Mouse (Mus musculus) liver, embryonic 11.5 days (tissue): ENCODE data around the gene Spdl1. TPM values are rescaled to one million over a fixed set of nuclear protein-coding genes. Genes with fewer than 3 reads are reported as not detected.
"Not testable (repeated sequence)": the region's sequence is repeated elsewhere in the genome, so short reads cannot be mapped to it uniquely, and the experiment has no call there.

Source experiments
- ATAC-seq: fragments of 200-750 bp; cut with Nextera tagmentation; replicated peaks from 2 replicates; pipeline ENCODE4 v1.8.0; 2017; ENCODE audit warnings: moderate number of reproducible peaks, mild to moderate bottlenecking, moderate TSS enrichment, moderate library complexity; ENCODE audit not compliant: low FRiP score
- DNase-seq: peaks from one replicate; pipeline ENCODE4 v3.0.0-alpha.2; 2017; ENCODE audit warnings: low spot score
- H3K27ac ChIP-seq: fragments of 300-500 bp; sonication (generic); 2 replicates; pipeline ENCODE4 v1.5.1; 2014; ENCODE audit warnings: mild to moderate bottlenecking, low read depth, low read length, control low read depth
- H3K27me3 ChIP-seq: fragments of 300-500 bp; sonication (generic); replicated peaks from 2 replicates; pipeline ENCODE4 v1.6.1; 2014; ENCODE audit warnings: low read length, mixed read lengths; ENCODE audit not compliant: control insufficient read depth, insufficient read depth
- H3K36me3 ChIP-seq: fragments of 300-500 bp; sonication (generic); 2 replicates; pipeline ENCODE4 v1.6.1; 2014; ENCODE audit warnings: mild to moderate bottlenecking, low read length, moderate library complexity, mixed read lengths; ENCODE audit not compliant: control insufficient read depth, insufficient read depth
- H3K4me1 ChIP-seq: fragments of 300-500 bp; sonication (generic); replicated peaks from 2 replicates; pipeline ENCODE4 v1.6.1; 2014; ENCODE audit warnings: low read length, mixed read lengths; ENCODE audit not compliant: control insufficient read depth, insufficient read depth
- H3K4me2 ChIP-seq: fragments of 300-500 bp; sonication (generic); 2 replicates; pipeline ENCODE4 v1.6.1; 2014; ENCODE audit warnings: mild to moderate bottlenecking, control low read depth, moderate library complexity
- H3K4me3 ChIP-seq: fragments of 300-500 bp; sonication (generic); 2 replicates; pipeline ENCODE4 v1.5.1; 2014; ENCODE audit warnings: low read depth, low read length, control low read depth
- H3K9ac ChIP-seq: fragments of 300-500 bp; sonication (generic); 2 replicates; pipeline ENCODE4 v1.6.1; 2014; ENCODE audit warnings: low read depth, low read length, control low read depth
- H3K9me3 ChIP-seq: fragments of 300-500 bp; sonication (generic); 2 replicates; pipeline ENCODE4 v1.6.1; 2016; ENCODE audit warnings: low read length, inconsistent platforms, mixed read lengths; ENCODE audit not compliant: control insufficient read depth
- WGBS: fragments of 180-500 bp; shearing (Covaris S2); extraction: QIAGEN DNeasy Blood & Tissue Kit; methylation state at CpG from one replicate; pipeline ENCODE4 v1.1.7; 2014; 5-methylcytosine and 5-hydroxymethylcytosine counted together
- polyA plus RNA-seq: library from polyadenylated mRNA; unstranded; fragments of >200 nt; fragmentation: Nextera tagmentation; extraction: Ambion mirVana; gene quantifications from 2 replicates; pipeline ENCODE4 v1.2.1, GENCODE M21; 2014

Gene Spdl1
- polyA plus RNA-seq, 1 experiment from 2014 or later = 26.7 TPM

DNA sequence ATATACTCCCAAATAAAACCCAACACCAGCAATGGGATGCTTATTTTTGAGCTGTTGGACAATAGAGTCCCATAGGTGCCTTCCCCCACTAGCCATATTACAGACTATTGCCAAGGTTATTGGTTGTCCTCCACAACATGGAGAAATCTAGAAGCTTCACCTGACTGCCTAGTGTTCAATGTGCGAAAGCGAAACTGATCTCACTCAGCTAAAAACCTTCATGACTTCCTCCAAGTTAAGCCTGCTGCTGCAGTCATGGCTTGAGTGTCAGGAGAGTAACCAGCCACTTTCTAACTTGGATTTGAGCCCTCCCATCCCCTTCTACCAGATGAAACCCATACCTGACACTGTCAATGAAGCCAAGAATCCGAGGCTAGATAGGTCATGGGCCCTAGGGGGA is 5.6 kb downstream of the Spdl1 start:
- no peak for DNase-seq
- Histone ChIP-seq H3K4me1 (peaks cover 5% of the 10 kb centered on the region; the same call in 1 of the 2 replicates), H3K27me3 (no peaks in the 10 kb centered on the region), H3K9ac (no peak overlapping the region), H3K9me3 (no peaks in the 10 kb centered on the region), H3K27ac (no peak overlapping the region), H3K4me3 (no peak overlapping the region), H3K36me3 (peaks cover 18% of the 10 kb centered on the region; the same call in 1 of the 2 replicates), H3K4me2 (no peak overlapping the region)
- ATAC-seq = no peak
- WGBS = 93% methylated on average over 3 of the region's 3 CpGs

GRCm38 (mm10) chr11:34826940-34827339 is 6.5 kb downstream of the Spdl1 start:
- Histone ChIP-seq H3K4me1 (no peaks in the 10 kb centered on the region), H3K4me2 (no peak overlapping the region), H3K27ac (no peak overlapping the region), H3K27me3 (no peaks in the 10 kb centered on the region), H3K9me3 (no peaks in the 10 kb centered on the region), H3K9ac (no peak overlapping the region), H3K36me3 (peaks cover 24% of the 10 kb centered on the region), H3K4me3 (no peak overlapping the region)
- no peak for ATAC-seq
- 88% methylated on average over 2 of the region's 2 CpGs for WGBS
- no peak for DNase-seq

- Histone ChIP-seq H3K27ac (no peak overlapping the region), H3K27me3 (no peaks in the 10 kb centered on the region), H3K9me3 (no peaks in the 10 kb centered on the region), H3K4me1 (no peaks in the 10 kb centered on the region), H3K4me2 (no peak overlapping the region), H3K36me3 (peaks cover 20% of the 10 kb centered on the region), H3K9ac (no peak overlapping the region), H3K4me3 (no peak overlapping the region)
- 95% methylated on average over 4 of the region's 4 CpGs for WGBS
- ATAC-seq (no peak), DNase-seq (no peak)
Observed at GRCm38 (mm10) chr11:34824791-34825190, 8.7 kb downstream of the Spdl1 start.

GRCm38 (mm10) chr11:34814767-34815166 is 18.7 kb downstream of the Spdl1 start:
- Histone ChIP-seq H3K27me3 (no peaks in the 10 kb centered on the region), H3K4me3 (no peak overlapping the region), H3K9ac (no peak overlapping the region), H3K36me3 (peaks cover 17% of the 10 kb centered on the region), H3K4me1 (no peaks in the 10 kb centered on the region), H3K4me2 (no peak overlapping the region), H3K27ac (no peak overlapping the region), H3K9me3 (no peaks in the 10 kb centered on the region)
- ATAC-seq = no peak
- 26% methylated on average over 2 of the region's 2 CpGs for WGBS
- DNase-seq = no peak

- Histone ChIP-seq H3K27ac (no peak overlapping the region), H3K36me3 (peaks cover 17% of the 10 kb centered on the region), H3K27me3 (no peaks in the 10 kb centered on the region), H3K4me3 (no peak overlapping the region), H3K9me3 (no peaks in the 10 kb centered on the region), H3K9ac (no peak overlapping the region), H3K4me1 (no peaks in the 10 kb centered on the region), H3K4me2 (no peak overlapping the region)
- DNase-seq (no peak), ATAC-seq (no peak)
- 94% methylated on average over 6 of the region's 6 CpGs for WGBS
Observed at GRCm38 (mm10) chr11:34814319-34814718, 19.1 kb downstream of the Spdl1 start.

DNA sequence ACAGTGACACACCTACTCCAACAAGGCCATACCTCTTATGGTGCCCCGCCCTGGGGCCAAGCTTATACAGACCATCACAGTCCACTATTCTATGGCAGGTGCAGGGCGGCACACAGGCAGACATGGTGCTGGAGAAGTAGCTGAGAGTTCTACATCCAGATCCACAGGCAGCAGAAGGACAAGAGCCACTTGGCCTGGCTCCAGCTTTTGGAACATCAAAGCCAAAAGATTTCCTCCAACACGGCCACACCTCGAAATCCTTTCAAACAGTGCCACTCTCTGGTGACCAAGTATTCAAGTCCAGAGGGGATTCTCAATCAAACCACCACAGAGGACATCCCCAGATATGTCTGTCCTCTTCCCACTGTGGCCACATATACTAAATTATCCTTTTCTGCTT is 28.4 kb downstream of the Spdl1 start:
- not testable (repeated sequence) for H3K9me3 ChIP-seq, H3K36me3 ChIP-seq, H3K27me3 ChIP-seq, H3K9ac ChIP-seq, H3K4me1 ChIP-seq, ATAC-seq, H3K4me2 ChIP-seq, H3K4me3 ChIP-seq, DNase-seq, H3K27ac ChIP-seq
- WGBS = 86% methylated on average over 4 of the region's 4 CpGs

GRCm38 (mm10) chr11:34798066-34798465 is 35.4 kb downstream of the Spdl1 start:
- not testable (repeated sequence) for H3K4me2 ChIP-seq, H3K36me3 ChIP-seq, H3K9ac ChIP-seq, ATAC-seq, H3K4me1 ChIP-seq, DNase-seq, H3K27ac ChIP-seq, H3K4me3 ChIP-seq, H3K27me3 ChIP-seq, H3K9me3 ChIP-seq
- 56% methylated on average over 8 of the region's 8 CpGs for WGBS

DNA sequence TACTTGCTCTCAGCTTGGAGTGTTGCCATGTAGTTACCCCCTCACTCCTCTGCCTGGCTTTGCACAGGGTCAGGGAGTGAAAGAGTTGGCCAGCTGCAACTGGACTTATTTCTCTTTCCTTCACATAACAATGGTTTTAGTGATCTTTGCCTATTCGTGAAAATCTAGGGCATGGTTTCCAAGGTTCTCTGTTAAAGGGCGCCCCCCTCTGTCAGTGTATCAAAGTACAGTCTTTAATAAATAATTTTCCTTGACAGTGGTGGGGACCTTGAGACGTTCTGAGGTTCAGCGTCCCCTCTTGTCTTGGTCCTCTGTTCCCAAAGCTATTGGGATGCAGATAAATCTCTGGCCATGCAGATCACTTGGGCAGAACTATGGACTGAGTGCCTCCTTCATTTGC is 37.3 kb downstream of the Spdl1 start:
- ATAC-seq = no peak

GRCm38 (mm10) chr11:34791872-34792271 is 41.6 kb downstream of the Spdl1 start:
- Histone ChIP-seq H3K4me1 (no peaks in the 10 kb centered on the region), H3K4me2 (no peak overlapping the region), H3K9me3 (no peaks in the 10 kb centered on the region), H3K9ac (no peak overlapping the region), H3K27ac (no peak overlapping the region), H3K4me3 (no peak overlapping the region), H3K36me3 (no peaks in the 10 kb centered on the region), H3K27me3 (no peaks in the 10 kb centered on the region)
- 53% methylated on average over 8 of the region's 8 CpGs for WGBS
- DNase-seq (no peak), ATAC-seq (peak; percentile 58)

More for the DNA sequence above, 37.3 kb downstream of the Spdl1 start:
- Histone ChIP-seq H3K27ac (no peak overlapping the region), H3K36me3 (no peaks in the 10 kb centered on the region), H3K9me3 (no peaks in the 10 kb centered on the region), H3K4me1 (no peaks in the 10 kb centered on the region), H3K9ac (no peak overlapping the region), H3K4me3 (no peak overlapping the region), H3K4me2 (no peak overlapping the region), H3K27me3 (no peaks in the 10 kb centered on the region)
- 23% methylated on average over 4 of the region's 4 CpGs for WGBS
- no peak for DNase-seq
